Mouse (Mus musculus) layer of hippocampus, postnatal 36 days (tissue): Measurements from ENCODE around the gene Tuba1c. TPM values are rescaled to one million over a fixed set of nuclear protein-coding genes. Genes with fewer than 3 reads are reported as not detected.
"Not testable (repeated sequence)": the region's sequence is repeated elsewhere in the genome, so short reads cannot be mapped to it uniquely, and the experiment has no call there.

ENCODE experiments used
- DNase-seq, 2 experiments: peaks; one replicate each; pipeline ENCODE4 v3.0.0; 2022
- microRNA-seq, 2 experiments: library from miRNA; unstranded; fragments of <30 nt; microRNA quantifications; one replicate each; pipeline ENCODE4 v1.2.0; 2021
- total RNA-seq, 2 experiments: library from RNA; stranded (reverse); gene quantifications; 2 replicates each; pipeline ENCODE4 v1.2.3; 2021

Gene Tuba1c
- total RNA-seq, 2 experiments from 2014 or later: 56.8 to 66.3 TPM

GRCm38 (mm10) chr15:99071988-99072387 is 42.3 kb downstream of the Tuba1c start:
- DNase-seq: no peak

GRCm38 (mm10) chr15:99074019-99074599 is 44.4 kb downstream of the Tuba1c start, which contains the start of gene Troap:
Troap (plus strand) TSS chr15:99074575.
- DNase-seq: no peak

- DNase-seq: peak; percentile 96
Measured at GRCm38 (mm10) chr15:99074600-99075333, 45.1 kb downstream of the Tuba1c start.

- DNase-seq: not testable (repeated sequence)
Measured at GRCm38 (mm10) chr15:99076011-99076410, 46.3 kb downstream of the Tuba1c start.

GRCm38 (mm10) chr15:99078181-99078910 is 48.7 kb downstream of the Tuba1c start:
- DNase-seq: no peak

GRCm38 (mm10) chr15:99079804-99080203 is 50.1 kb downstream of the Tuba1c start:
- no peak for DNase-seq

GRCm38 (mm10) chr15:99082322-99082721 is 52.6 kb downstream of the Tuba1c start:
- no peak for DNase-seq

- DNase-seq: no peak
Measured at GRCm38 (mm10) chr15:99082840-99083239, 53.1 kb downstream of the Tuba1c start.

- DNase-seq: no peak
Measured at GRCm38 (mm10) chr15:99083258-99083657, 53.6 kb downstream of the Tuba1c start.

- DNase-seq: no peak
Measured at GRCm38 (mm10) chr15:99083867-99084557, 54.3 kb downstream of the Tuba1c start.

GRCm38 (mm10) chr15:99084618-99085017 is 54.9 kb downstream of the Tuba1c start:
- DNase-seq: no peak

GRCm38 (mm10) chr15:99085997-99086396 is 56.3 kb downstream of the Tuba1c start:
- DNase-seq: no peak

GRCm38 (mm10) chr15:99087253-99088075 is 57.8 kb downstream of the Tuba1c start, which contains the start of gene C1ql4:
C1ql4 (minus strand) TSS chr15:99087817.
- DNase-seq: no peak

Small RNA genes lying within 50 kb of the gene (microRNA-seq; reads per million reads assigned to microRNA genes)
- 0 to 0.21 reads per million in 2 experiments for gene Mir6960

Other genes with a start within 250 kb of the Tuba1c start
- gene Wnt1, start 240.0 kb upstream of the Tuba1c start, total RNA-seq: not detected
- 1,000 to 10,000 TPM; 1,665 to 1,670 TPM for gene Ddn, start 220.4 kb upstream of the Tuba1c start, total RNA-seq
- 10 to 100 TPM; 49.0 to 52.5 TPM for gene Prkag1, start 198.4 kb upstream of the Tuba1c start, total RNA-seq
- gene Kmt2d, start 158.7 kb upstream of the Tuba1c start, total RNA-seq: 100 to 1,000 TPM in 1 of 2 experiments, 10 to 100 TPM in 1; 81.4 to 101 TPM
- 1 to 10 TPM; 6.8 to 7.0 TPM for gene Rhebl1, start 135.4 kb upstream of the Tuba1c start, total RNA-seq
- under 1 TPM; 0.12 to 0.15 TPM for gene Dhh, start 131.4 kb upstream of the Tuba1c start, total RNA-seq
- gene Lmbr1l, start 111.7 kb upstream of the Tuba1c start, total RNA-seq: 10 to 100 TPM; 16.4 to 22.6 TPM
- 100 to 1,000 TPM; 469 to 520 TPM for gene Tuba1b, start 95.3 kb upstream of the Tuba1c start, total RNA-seq
- gene Gm49450, start 76.3 kb upstream of the Tuba1c start, total RNA-seq: not detected
- 100 to 1,000 TPM; 868 to 949 TPM for gene Tuba1a, start 76.2 kb upstream of the Tuba1c start, total RNA-seq
- gene Prph, start 25.3 kb downstream of the Tuba1c start, total RNA-seq: 1 to 10 TPM in 1 of 2 experiments, under 1 TPM in 1; 0.82 to 2.2 TPM
- under 1 TPM; 0.38 to 0.40 TPM for gene Troap, start 44.7 kb downstream of the Tuba1c start, total RNA-seq
- gene C1ql4, start 57.9 kb downstream of the Tuba1c start, total RNA-seq: under 1 TPM in 1 of 2 experiments, not detected in 1; 0.30 TPM
- gene Dnajc22, start 63.3 kb downstream of the Tuba1c start, total RNA-seq: under 1 TPM in 1 of 2 experiments, not detected in 1; 0.30 TPM
- gene Spats2, start 96.0 kb downstream of the Tuba1c start, total RNA-seq: 10 to 100 TPM; 32.0 to 32.8 TPM
- gene Kcnh3, start 195.0 kb downstream of the Tuba1c start, total RNA-seq: 10 to 100 TPM; 71.6 to 78.9 TPM
- gene Mcrs1, start 222.1 kb downstream of the Tuba1c start, total RNA-seq: 10 to 100 TPM; 63.3 to 71.5 TPM